Mouse (Mus musculus) cerebellum, adult 11-12 months (tissue): ENCODE data around the gene Oxtr.

ENCODE experiments used
- DNase-seq: peaks from one replicate; pipeline ENCODE4 v3.0.0; 2022

The Oxtr gene

DNA sequence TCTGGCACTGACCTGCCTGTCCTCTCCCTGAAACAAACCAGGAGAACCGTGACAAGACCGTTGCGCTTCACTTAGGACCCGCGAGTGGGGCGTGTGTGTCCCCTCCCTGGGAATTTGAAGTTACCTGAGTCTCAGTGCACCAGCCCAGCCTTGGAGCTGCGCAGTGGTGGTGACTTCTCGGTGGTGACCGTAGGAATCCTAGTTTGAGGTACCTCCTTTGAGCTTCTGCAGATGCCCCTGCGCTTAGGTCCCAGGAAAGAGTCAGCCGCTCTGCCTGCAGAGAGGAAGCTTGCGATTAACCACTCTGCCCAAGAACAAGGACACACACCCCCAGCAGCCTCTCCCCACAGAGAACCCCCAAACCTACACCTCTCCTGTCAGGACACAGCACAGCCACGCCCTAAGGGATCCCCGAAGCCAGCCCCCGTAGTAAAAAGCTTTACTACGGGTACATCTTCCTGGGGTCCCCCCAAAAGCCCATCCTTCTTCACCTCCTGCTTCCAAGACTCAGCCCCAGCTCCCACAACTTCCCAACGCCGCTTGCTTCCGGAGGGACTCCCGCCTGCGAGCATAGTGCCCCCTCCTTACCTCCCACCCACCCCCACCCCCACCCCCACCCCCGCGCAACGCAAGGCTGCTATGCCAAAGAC is at the start of gene Oxtr:
Oxtr (minus strand) TSS at position 34 of the 650 bp plus-strand sequence.
- no peak for DNase-seq

DNA sequence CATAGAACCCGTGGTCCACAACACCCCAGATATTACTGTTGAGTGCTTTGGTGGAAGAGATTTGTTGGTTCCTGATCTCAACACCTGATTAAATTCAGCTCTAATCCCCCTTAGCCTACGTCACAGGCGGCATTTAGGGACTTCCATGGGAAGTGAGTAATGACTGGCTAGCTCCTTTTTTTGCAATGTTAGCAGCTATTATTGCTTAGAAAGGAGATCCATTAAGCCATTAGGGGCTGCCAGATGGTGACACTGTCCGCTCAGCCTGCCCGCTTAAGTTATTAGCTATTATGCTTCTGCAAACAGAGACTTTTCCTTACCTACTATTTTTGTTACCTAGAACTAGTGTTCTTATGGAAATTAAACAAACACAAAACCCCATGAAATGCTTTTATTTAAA is 35.7 kb upstream of the Oxtr start:
- no peak for DNase-seq

DNA sequence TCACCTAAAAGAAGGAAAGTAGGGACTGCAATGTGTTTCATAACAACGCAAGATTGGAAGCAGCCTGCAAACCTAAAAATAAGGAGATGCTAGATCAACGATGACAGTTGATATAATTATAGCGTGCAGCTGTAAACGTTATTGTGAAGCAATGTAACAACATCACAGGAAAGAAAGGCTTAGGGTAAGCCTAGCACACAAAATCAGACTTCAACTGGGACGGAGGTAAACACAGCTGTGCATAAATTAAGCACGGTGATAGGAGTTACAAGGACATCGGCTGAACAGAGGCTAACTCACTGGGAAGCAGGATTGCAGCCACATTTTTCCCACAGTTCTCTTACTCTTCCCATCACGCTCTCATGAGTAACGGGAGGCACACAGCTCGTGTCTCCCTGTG is 34.7 kb upstream of the Oxtr start:
- DNase-seq: no peak

DNA sequence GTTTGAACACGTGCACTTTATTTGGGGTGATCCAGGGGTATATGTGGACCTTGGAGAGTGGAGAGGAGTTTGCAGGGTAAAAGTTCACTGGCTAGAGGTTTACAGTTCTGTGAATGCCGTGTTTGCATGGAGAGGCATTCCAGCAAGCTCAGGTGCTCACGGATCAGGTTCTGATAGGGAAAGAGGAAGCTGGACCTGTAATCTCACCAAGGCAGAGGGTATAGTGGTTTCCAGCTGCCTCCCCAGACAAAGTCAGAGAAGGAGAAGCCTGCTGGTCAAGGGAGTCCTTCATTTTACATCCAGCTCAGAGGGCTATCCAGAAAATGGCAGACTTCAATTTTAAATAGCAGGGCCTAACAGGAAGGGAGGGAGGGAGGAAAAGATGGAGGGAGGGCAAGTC is 28.2 kb upstream of the Oxtr start:
- no peak for DNase-seq

DNA sequence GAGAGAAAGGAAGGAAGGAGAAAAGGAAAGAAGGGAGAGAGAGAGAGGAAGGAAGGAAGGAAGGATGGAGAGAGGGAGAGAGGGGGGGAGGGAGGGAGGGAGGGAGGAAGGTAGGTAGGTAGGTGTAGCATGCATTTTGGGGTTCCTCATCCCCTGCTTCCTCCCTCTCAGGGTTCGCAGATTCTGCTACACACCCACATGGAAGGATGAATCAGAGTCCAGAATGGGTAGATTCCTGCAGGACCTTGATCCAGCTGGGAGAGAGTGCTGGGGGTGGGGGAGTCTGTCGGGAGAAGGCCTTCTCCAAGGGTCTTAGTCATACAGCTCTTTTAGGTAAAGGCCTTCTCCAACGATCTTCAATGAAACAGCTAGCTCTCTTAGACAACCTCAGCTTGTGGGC is 27.8 kb upstream of the Oxtr start:
- DNase-seq: no peak

DNA sequence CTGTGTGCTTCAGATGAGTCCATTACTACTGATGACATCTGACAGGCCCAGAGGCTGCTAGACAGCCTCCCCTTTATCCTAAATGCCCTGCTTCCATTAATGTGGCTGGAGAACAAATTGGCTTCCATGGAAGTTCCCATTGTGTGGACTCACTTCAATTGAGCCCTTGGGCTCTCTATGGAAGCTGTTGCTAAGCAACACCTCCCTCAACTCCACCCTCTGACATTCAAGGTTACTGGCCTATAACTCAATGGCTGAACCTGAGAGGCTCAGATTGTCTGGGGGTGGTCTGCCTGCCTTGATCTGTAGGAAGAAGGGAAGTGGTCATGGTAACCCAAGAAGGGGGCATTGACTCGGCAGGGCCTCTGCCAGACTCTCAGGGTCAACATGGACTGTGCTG is 26.8 kb upstream of the Oxtr start:
- DNase-seq: no peak

DNA sequence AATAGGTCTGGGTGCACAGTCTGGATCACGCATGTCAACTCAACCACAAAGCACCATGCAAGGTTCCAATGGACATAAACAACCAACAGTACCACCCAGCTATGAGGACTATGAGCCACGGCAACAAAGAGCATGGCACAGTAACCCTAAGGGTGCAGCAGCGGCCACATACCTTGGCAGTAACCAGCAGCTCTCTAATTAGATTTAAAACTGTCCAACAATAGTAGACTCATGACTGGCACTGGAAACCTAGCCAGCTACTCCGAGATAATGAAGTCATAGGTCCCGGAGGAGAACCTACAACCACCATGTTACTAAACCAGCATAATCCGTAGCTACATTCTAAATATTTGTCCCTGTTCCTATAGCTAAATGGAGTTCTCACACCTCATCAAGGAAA is 24.8 kb upstream of the Oxtr start:
- DNase-seq: no peak

DNA sequence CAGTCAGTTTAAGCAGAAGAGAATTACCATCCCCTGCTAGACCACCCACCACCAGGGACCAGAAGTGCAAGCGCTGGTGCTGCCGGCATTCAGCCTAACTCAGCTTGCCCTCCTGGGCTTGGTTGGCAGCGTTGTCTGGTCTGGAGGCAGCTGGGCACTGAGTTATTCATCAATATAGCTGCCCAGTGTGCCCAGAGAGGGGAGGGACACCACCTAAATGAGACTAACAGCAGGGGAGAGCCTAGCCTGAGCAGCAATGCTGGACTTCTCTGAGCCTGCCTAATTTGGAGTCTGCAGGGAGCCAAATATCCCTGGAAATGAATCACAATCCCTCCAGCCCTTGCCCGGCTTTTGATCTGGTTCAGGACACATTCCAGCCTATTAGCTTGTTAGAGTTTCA is 20.6 kb upstream of the Oxtr start:
- no peak for DNase-seq

DNA sequence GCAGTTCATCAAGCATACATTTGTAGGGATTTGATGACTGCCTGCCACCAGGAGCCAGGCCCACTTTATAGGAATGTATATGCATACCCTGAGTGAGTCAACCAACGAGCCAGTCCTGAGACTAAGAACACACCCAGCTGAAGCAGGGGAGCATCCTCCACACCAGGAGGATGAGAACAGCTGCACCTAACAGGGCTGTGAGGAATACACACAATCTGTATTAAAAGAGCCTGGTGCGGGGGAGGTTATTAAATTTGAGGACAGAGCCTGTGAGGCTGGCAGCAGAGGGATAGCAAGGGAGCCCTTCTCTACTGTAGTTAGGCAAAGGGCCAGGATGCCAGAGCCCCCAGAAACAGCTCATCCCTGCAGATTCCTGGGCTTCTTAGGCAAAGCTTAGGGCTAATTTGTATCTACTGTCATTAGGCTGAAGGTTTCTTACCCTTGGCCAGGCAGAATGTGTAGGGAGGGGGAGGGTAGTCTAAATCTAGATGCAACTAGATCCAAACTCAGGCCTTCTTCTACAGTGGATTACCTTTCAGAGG is 19.9 kb upstream of the Oxtr start:
- DNase-seq: no peak

DNA sequence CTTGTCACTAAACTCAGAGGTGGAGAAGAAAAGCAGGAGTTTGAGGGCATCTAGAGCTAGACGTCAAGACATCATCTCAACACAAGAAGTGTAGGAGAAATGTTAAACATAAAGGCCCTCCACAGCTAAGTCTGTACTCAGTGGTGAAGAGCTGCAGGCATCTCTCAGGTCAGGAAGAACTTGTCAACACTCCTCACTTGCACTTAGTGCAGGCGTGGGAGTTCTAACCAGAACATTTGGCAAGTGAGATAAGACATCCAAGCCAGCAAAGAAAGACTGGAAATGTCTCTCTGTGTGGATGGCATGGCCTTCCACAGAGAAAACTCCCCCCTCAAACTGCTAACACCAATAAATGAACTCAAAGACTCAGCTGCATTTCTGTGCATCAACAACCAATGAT is 17.9 kb upstream of the Oxtr start:
- DNase-seq: no peak

DNA sequence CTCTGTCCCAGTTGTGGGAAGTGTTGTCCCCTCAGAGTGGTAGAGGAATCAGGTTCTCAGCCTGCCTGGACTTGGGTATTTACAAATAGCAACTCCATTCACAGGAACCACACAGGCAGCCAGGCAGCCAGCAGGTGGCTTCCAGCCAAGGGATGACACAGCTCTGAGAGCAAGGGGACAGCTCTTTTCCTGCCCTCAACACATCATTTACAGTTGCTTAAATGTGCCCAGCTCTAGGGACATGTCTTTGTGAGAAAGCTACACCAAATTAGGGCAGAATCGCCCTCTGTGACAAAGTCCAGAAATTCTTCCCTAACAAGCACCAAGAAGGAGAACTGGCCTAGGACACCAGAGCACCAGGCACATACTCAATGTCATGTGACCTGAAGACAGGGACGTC is 11.4 kb upstream of the Oxtr start:
- no peak for DNase-seq

DNA sequence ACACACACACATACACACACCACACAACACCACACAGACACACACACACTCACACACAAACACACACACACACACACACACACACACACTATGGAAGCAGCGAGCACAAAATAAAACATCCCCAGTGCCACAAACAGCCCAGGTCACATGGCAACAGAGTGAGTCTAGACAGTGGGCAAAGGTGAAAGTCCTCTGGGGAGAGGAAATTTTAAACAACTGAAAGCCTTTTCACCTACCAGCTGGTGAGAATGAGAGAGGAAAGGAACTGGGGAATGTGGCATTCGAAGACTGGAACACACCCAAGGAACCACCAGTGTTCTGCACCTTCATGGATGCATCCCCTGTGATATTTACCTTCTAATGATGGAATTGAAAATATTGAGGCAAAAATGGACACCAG is 9.7 kb upstream of the Oxtr start:
- no peak for DNase-seq

DNA sequence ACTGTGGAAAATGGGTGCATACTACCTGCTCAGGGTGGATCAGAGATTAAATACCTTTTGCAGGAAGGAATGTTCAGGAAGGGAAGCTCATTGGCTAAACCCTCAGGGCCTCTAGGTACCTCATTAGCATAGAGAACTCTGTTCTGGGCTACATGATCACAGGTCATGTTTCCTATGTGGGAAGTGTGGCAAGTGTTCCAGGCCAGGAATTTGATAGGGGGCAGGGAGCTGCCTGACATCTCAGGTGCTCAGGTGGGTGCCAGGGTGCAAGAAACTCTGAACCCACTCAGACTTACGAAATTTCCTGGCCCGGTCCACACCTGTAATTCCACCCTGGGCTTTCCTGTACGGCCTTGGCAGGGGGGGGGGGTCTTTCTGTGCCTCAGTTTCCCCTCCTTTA is 9.0 kb upstream of the Oxtr start:
- DNase-seq: no peak

DNA sequence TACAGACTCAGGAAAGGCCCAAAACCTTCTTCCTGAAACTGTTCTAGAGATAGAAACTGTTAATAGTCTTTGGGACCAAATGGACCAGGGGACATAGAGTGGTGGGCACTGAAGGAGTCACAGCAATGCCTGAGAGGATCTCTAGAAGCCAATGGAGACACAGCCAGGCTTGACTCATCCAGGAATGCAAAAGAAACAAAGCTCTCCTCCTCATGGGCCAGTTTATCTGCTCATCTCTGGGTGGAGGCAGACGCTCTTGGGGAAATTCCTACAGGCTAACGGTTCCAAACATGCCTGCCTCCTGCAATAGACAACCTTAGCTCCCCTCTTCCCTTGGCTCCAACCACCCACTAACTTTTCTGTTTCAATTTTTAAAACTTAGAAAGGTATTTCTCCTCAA is 7.7 kb upstream of the Oxtr start:
- DNase-seq: no peak

DNA sequence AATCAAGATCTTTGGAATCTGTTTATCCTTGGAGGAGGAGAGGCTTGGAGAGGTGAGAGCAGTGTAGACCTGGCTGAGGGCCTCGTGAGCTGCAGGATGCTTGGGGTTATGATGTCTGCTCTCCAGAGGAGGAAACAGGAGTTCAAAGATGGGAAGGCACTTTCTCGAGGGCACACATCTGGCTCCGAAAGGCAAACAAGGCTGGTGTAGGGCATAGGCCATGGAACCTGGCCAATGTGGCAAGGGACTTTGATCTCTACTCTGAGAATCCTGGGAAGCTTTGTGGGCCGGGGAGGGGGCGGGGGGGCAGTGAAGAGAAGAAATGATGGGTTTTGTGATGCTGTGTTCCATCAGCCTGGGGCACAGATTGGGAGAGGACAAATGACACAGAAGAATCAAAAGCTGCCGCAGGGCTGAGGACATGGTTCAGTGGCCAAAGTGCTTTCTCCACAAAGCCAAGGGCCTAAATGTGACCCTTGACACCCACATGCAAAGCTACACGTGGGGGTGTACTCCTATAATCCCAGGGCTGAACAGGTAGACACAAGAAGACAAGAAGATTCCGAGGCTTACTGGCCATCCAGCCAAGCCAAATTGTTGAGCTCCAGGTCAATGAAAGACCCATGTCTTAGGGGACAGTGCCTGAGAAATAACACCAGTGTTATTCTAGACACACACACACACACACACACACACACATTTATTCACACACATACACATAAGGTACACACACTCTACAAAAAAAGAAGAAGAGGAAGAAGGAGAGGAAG is 6.7 kb upstream of the Oxtr start:
- DNase-seq: no peak

DNA sequence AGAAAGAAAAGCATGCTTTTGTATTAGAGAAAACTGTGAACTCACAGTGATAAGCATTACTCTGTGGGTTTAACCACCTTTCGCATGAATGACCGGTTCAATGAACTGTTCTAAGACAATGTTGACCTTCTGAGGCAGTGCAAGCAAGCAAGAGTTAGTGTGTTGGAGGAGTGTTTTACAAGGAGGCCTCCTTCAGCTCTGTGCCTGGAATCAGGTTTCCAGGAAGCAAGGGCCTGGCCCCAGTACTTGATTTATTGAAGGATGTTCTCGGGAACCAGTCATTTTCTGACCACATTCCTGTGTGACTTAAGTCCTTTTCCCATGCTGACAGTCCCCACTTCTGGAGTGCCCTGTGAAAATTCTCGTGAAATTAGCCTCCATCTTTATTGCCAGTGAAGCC is 5.5 kb upstream of the Oxtr start:
- no peak for DNase-seq

DNA sequence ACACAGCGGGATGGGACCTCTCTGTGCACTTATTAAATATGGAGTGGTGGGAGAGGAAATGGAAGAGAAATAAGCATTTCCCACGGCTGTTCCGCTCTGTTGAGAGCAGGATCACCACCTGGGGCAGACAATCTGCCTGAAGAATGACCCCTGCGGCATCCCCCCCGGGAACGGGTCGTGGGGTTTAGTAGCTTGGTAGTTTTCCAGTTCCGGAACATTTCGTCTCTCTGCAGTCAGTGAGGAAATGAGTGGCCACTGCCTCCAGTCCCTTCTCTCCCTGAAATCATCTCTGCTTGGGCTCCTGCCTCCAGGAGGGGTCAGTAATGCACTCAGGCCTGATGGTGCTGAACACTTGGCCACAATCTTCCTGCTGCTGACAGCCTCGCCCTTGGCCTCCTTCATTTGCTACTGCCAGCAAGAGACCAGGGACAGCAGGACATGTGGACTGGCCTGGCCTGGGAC is 4.9 kb upstream of the Oxtr start:
- no peak for DNase-seq

DNA sequence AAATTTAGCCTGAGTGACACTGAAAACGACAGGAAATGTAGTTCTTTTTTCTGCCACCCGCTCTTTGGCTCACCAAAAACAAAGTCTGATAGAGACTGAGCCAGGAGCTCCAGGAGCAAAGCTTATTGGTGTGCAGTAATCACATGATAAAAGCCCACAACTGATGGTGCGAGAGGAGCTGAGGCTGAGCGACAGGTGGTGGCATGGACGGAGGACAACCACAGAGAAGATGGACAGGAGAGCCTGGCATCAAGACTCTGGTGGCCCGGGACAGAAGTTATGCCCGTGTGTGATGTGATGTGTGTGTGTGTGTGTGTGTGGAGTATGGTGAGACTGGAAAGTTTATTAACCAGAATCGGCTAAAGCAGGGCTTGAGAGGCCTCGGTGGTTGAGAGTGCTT is 3.6 kb upstream of the Oxtr start:
- no peak for DNase-seq

DNA sequence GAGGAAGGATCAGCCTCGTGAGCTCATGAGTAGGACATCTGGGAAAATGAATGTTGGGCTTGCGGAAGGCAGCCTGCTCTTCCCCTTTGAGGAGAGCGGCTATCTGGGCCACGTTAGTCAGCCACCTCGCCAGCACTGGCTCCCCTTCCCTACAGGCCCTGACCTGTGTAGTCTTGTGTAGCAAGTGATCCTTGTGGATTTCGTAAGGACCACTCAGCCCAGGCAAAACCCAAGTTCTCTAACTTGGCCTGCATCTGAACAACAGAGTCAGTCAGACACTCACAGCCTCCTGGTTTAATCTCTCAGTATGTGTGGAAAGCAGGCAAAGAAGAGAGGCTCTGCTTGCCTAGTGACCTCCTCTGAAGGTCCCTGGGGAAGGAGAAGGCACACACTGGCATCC is 2.9 kb upstream of the Oxtr start:
- DNase-seq: no peak

DNA sequence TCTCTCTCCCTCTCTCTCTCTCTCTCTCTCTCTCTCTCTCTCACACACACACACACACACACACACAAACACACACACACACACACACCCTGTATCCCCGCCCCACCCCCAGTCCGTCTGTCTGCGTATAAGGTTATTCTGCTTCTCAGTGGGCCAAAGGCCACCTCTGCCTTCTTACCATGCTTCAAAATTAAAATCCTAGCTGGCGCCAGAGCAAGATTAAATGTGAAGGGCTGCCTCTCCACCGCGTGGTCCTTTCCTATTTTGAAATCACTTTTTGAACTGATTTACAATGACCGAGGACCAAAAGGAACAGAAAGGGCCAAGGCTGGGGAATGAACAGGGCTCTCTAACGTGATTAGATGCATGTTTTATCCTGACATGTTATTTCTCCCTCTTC is 1.8 kb upstream of the Oxtr start:
- no peak for DNase-seq

DNA sequence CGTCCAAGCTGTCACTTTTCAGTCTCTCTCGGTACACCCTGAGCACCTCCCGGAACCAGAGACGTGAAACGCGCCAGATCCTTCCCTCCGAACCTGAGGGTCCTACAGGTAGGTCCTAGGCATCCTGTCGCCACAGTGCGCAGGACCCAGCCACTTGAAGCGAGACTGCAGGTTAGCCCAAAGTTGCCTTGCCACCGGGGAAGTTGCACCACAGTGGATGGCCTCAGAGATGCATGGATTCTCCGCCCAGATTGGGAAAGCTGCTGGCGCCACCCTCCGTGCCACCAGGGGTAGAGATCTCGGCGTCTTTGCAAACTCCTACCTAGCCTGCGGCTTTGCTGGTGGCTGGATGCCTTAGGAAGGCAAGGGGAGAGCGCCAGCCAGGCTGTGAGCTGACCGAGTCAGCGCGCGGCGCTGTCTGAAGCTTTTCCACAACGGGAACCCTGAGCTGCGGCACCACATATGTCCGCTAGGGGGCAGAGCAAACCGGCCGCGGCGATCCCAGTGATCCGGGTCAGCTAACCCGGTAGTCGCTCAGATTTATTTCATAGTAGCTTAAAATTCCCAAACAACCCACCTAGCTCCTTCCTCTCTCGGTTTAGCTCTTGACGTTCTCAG is 991 bp upstream of the Oxtr start:
- DNase-seq: peak; percentile 46

DNA sequence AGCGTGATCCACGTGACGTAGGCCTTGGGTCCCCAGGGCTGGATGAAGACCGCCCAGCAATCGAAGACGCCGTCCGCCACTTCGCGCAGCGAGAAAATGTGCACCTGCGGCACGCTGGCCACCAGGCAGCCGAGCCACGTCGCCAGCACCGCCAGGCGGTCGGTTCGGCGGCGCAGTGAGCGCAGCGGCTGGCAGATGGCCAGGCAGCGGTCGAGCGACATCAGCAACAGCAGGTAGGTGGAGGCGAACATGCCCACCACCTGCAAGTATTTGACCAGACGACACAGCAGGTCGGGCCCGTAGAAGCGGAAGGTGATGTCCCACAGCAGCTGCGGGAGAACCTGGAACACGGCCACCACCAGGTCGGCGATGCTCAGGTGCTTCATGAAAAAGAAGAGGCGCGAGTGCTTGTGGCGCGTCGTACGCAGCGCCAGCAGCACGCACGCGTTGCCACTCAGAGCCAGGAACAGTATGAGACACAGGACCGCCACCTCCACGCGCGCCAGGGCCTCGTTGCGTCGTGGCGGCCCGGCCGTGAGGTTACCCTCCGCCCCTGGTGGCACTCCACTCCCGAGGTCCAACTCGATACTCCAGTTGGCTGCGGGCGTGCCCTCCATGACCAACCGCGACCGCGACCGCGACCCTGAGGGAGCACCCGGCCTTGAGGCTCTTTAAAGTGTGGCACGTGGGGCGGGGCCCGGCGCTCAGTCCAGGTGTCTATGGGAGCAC is 398 bp downstream of the Oxtr start:
- no peak for DNase-seq

DNA sequence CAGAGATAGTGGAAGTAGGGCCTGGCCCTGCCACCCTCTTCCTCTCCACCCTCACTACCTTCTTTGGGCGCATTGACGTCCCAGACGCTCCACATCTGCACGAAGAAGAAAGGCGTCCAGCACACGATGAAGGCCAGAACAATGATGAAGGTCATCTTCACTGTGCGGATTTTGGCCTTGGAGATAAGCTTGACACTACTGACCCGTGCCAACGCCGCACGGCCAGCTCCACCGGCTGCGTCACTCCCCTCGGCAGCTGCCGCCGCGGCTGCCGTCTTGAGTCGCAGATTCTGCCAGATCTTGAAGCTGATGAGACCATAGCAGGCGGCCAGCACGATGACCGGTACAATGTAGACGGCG is 942 bp downstream of the Oxtr start:
- no peak for DNase-seq

DNA sequence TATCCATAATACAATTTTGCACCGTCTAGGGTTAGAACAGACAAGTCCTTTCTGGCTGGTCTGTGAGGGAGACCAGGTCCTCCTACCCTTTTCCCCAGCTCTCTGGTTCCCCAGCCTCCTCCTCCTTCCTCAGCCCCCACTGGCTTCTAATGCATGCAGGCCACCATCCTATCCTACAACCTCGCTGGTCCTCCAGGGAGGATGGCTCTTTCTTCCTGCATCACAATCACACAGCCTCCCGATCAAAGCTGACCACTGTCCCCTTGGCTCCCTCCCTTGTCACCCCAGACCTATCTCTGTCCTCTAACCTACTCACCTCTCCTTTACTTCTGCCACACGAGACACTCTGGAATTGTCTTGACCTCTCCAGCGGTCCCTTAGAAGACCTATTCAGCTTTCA is 1.8 kb downstream of the Oxtr start:
- no peak for DNase-seq
